24 mouse cellular contexts compared by ENCODE assay signal in the genomic region with DNA sequence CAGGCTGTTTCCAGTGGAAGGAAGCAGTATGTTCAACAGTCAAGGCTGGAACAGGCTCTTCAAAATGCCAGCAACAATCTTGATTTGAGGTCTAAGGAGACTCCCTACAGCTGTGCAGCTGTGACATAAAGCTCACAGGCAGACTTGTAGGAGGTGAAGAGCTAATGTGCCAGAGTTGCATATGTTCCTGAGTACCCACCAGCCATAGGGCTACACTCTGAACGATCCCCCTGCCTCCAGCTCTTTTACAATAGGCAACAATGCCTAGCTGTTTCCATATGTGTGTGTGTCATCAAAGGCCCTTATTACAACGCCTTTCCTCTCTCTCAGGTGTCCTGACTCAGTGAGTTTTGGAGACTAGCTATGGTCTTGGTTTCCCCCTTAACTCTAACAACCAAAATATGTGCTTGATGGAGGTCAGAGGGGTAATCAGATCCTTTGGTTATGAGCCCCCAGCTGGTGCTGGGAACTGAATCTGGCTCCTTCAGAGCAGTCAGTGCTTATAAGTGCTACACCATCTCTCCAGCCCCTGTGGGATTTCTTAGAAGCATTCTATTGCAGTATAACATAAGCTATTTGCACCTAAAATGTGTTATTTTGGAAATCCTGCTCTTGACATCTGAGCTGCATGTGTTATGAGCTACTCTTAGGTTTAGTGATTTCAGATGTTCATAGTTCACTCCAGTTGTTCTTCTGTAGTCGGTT.
"Had no signal": no experiment of that assay in that cellular context is flagged by ENCODE, and none has a peak within 500 bp of the region (broad histone marks: within the 10 kb centered on the region; RNA-seq: fewer than 3 reads in every experiment).

No protein-coding gene starts in this region.

- DNase-seq: gastrocnemius, adult 2 months; gastrocnemius, postnatal 10 days; gastrocnemius, postnatal 25 days; heart, adult 18-20 months; heart, postnatal 10 days; heart, postnatal 4 days; kidney, adult 18-20 months; kidney, adult 9 months; kidney, postnatal 10 days; kidney, postnatal 25 days; kidney, postnatal 4 days; layer of hippocampus, adult 9-11 months; layer of hippocampus, postnatal 36 days had no signal

- H3K9ac ChIP-seq: heart, embryonic 12.5 days; hindbrain, embryonic 12.5 days; hindbrain, embryonic 14.5 days; intestine, embryonic 15.5 days; liver, embryonic 12.5 days; liver, embryonic 14.5 days had no signal

- H3K27ac ChIP-seq: gastrocnemius, adult 2 months; heart, embryonic 10.5 days; hindbrain, embryonic 10.5 days; hindbrain, embryonic 12.5 days; hindbrain, embryonic 14.5 days; intestine, embryonic 15.5 days; liver, embryonic 12.5 days; liver, embryonic 14.5 days had no signal

- H3K27me3 ChIP-seq: heart, embryonic 12.5 days; hindbrain, embryonic 12.5 days; intestine, embryonic 15.5 days; liver, embryonic 12.5 days had no signal

- H3K4me2 ChIP-seq: heart, embryonic 12.5 days; hindbrain, embryonic 12.5 days; hindbrain, embryonic 14.5 days; intestine, embryonic 15.5 days; liver, embryonic 12.5 days had no signal

- ATAC-seq: hindbrain, embryonic 16.5 days; inflammation-experienced regulatory T-cells, adult 6 months; intestine, embryonic 15.5 days; intestine, postnatal 0 days; liver, embryonic 12.5 days had no signal

- H3K4me3 ChIP-seq: gastrocnemius, adult 2 months; heart, embryonic 10.5 days; heart, embryonic 12.5 days; hindbrain, embryonic 10.5 days; hindbrain, embryonic 12.5 days; intestine, embryonic 15.5 days; liver, embryonic 12.5 days had no signal

- H3K9me3 ChIP-seq: heart, embryonic 10.5 days; heart, embryonic 12.5 days; hindbrain, embryonic 10.5 days; hindbrain, embryonic 12.5 days; intestine, embryonic 15.5 days; liver, embryonic 12.5 days had no signal

- H3K36me3 ChIP-seq: intestine, embryonic 15.5 days had no signal

- H3K4me1 ChIP-seq: heart, embryonic 10.5 days; hindbrain, embryonic 10.5 days; hindbrain, embryonic 12.5 days; intestine, embryonic 15.5 days; liver, embryonic 12.5 days had no signal
